In the genomic region with DNA sequence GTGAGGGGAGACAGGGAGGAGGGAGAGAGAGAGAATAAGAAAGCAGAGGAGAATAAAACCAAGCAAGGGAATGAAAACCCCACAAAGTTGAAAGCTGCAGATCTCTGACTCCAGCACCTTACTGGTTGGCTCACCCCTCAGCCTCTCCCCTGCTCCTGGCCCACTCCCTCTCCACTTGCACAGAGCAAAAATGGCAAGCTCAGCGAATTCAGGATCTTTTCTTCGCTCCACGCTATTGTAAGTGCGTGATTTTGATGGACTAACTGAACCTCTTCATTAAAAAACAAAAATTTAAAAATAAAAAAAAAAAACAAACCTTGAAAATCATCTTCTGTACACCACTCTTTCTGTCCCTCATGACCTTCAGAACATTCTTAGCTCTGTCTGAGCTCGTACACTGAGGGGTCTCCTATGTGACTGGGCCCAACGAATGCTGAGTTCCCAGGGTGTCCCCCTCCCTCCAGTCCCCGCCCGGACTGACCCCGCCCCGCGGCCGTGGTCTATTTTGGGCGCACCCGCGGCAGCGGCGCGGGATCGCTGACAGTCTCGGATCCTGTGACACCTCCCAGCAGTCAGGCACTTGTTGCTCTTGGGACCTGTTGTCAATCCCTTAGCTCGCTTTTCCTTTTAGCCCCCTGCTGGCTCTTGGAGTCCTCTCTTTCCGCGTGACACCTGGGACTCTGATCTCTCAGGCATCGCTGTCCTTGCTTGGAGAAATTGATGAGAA, we compare ENCODE assay signal across 8 mouse cellular contexts. TPM values are rescaled to one million over a fixed set of nuclear protein-coding genes. Genes with fewer than 3 reads are reported as not detected.
DNase-seq lines count a peak whose midpoint lies in the region; ATAC-seq and TF ChIP-seq lines count a peak whose summit lies in the region.

A gene (plus strand): TSS at position 543 of the 727 bp plus-strand sequence.

- peak within 1 kb of the TSS; percentile 29; the same call in 1 of the 2 replicates for H3K9ac ChIP-seq in MEL (ENCODE audit: control insufficient read depth, low read depth, low read length, poor library complexity, severe bottlenecking)
- peak within 1 kb of the TSS; percentile 61 for H3K9ac ChIP-seq in stomach, postnatal 0 days (ENCODE audit: low read length)

- DNase-seq in B cell, adult 2 months: peak; percentile 42
- peak; percentile 17 for DNase-seq in MEL (ENCODE audit: low read depth, low spot score)
- DNase-seq in fibroblast of lung, adult 2 months (ENCODE audit: low read depth): peak; percentile 5
- peak; percentile 84 to 88 for DNase-seq in heart, postnatal 10 days
- peak; percentile 67 to 85 for DNase-seq in kidney, postnatal 25 days
- DNase-seq in stomach, postnatal 0 days (ENCODE audit: low spot score): peak; percentile 63
- no peak for DNase-seq in right cerebral cortex, adult 2 months (ENCODE audit: low spot score in 2 of 2)

- no peak for TF ChIP-seq EP300 in MEL (IDR thresholded peaks at IDR 0.05; ENCODE audit: low read depth in 1 of 2, low read length in 2 of 2)
- TF ChIP-seq EP300 in stomach, postnatal 0 days (optimal IDR thresholded peaks at IDR 0.05): no peak

- TF ChIP-seq POLR2A in MEL (IDR thresholded peaks at IDR 0.05; ENCODE audit: control insufficient read depth in 1 of 2, insufficient read depth in 1 of 2, low read depth in 1 of 2, low read length in 2 of 2, poor library complexity in 1 of 2): no peak

- H3K79me2 ChIP-seq in MEL (ENCODE audit: control insufficient read depth, insufficient read depth, low read length, poor library complexity): no peaks in the 10 kb centered on the region

- H3K4me3 ChIP-seq in MEL (ENCODE audit: control insufficient read depth in 1 of 2, insufficient read depth in 1 of 2, low read depth in 2 of 2, low read length in 2 of 2): peak within 1 kb of the TSS; percentile 46 to 62; a peak in 3 of 4 replicates
- peak within 1 kb of the TSS; percentile 52 for H3K4me3 ChIP-seq in stomach, postnatal 0 days (ENCODE audit: low read depth, low read length)

- H3K27ac ChIP-seq in MEL (ENCODE audit: control insufficient read depth, low read depth, low read length): no peak within 1 kb of the TSS
- H3K27ac ChIP-seq in stomach, postnatal 0 days (replicated peaks): 0 out of 2 replicates have a peak within 1 kb of the TSS, but pooled peaks have one; percentile 30

- intact Hi-C loops in heart, postnatal 10 days (cut with DNase I): loop anchor here (2.0 kb wide), 2 partner anchors 19 to 35 kb away; no protein-coding TSS in a partner anchor

- no peak for TF ChIP-seq CTCF in MEL (IDR thresholded peaks at IDR 0.05 in 2 of 3, conservative IDR thresholded peaks at IDR 0.05 in 1 of 3; ENCODE audit: control insufficient read depth in 1 of 3, insufficient read depth in 1 of 3, low read depth in 2 of 3, low read length in 3 of 3, poor library complexity in 1 of 3, severe bottlenecking in 1 of 3)
- peak; percentile 49 for TF ChIP-seq CTCF in stomach, postnatal 0 days (IDR thresholded peaks at IDR 0.05; ENCODE audit: low read depth)

- TF ChIP-seq RAD21 in MEL (IDR thresholded peaks at IDR 0.05; ENCODE audit: low read depth, low read length): no peak

- H3K27me3 ChIP-seq in MEL (ENCODE audit: control insufficient read depth in 1 of 2, insufficient read depth in 2 of 2, low read length in 2 of 2): no peaks in the 10 kb centered on the region
- H3K27me3 ChIP-seq in stomach, postnatal 0 days (ENCODE audit: control insufficient read depth, insufficient read depth, low read length): no peaks in the 10 kb centered on the region

- peak within 1 kb of the TSS; percentile 88 for H3K4me2 ChIP-seq in stomach, postnatal 0 days (replicated peaks; ENCODE audit: low read depth)

- 4% methylated on average over 24 of the region's 24 CpGs for WGBS in stomach, postnatal 0 days

- no peaks in the 10 kb centered on the region for H3K36me3 ChIP-seq in MEL (ENCODE audit: control insufficient read depth in 1 of 2, insufficient read depth in 2 of 2, low read length in 2 of 2)
- no peaks in the 10 kb centered on the region for H3K36me3 ChIP-seq in stomach, postnatal 0 days (ENCODE audit: control insufficient read depth, insufficient read depth, low read length)

- H3K4me1 ChIP-seq in MEL (ENCODE audit: control insufficient read depth in 1 of 2, insufficient read depth in 2 of 2, low read length in 2 of 2): no peaks in the 10 kb centered on the region
- peaks cover 2% of the 10 kb centered on the region; the same call in 1 of the 2 replicates for H3K4me1 ChIP-seq in stomach, postnatal 0 days (replicated peaks; ENCODE audit: control insufficient read depth, insufficient read depth)

- peak; percentile 75 for ATAC-seq in megakaryocyte, adult 5-6 weeks (ENCODE audit: poor library complexity, severe bottlenecking)
- ATAC-seq in stomach, postnatal 0 days (ENCODE audit: low FRiP score, low TSS enrichment): peak; percentile 36; the same call in 1 of the 2 replicates

- H3K9me3 ChIP-seq in MEL (replicated peaks; ENCODE audit: insufficient read depth, low read length): no peaks in the 10 kb centered on the region
- no peaks in the 10 kb centered on the region for H3K9me3 ChIP-seq in stomach, postnatal 0 days (ENCODE audit: control insufficient read depth, low read length)

TF ChIP-seq in MEL, 35 proteins besides CTCF, POLR2A, EP300 and RAD21:
- TF ChIP-seq GATA1 (IDR thresholded peaks at IDR 0.05; ENCODE audit: low read depth, low read length) (no peak), JUND (IDR thresholded peaks at IDR 0.05; ENCODE audit: low read depth, low read length) (no peak), ZMIZ1 (IDR thresholded peaks at IDR 0.05; ENCODE audit: low read depth, low read length) (no peak), ELF1 (IDR thresholded peaks at IDR 0.05; ENCODE audit: low read depth, low read length) (no peak), ZNF384 (IDR thresholded peaks at IDR 0.05; ENCODE audit: low read depth, low read length) (no peak), USF1 (IDR thresholded peaks at IDR 0.05; ENCODE audit: low read depth, low read length) (no peak)
TF ChIP-seq in MEL: peak in this region for 0.

RNA-seq across cellular contexts. Expression of the gene that starts here (rescaled TPM):
- not detected in 2 replicates for total RNA-seq in MEL (2012; rRNA removed)
- not detected for polyA plus RNA-seq in MEL (2012; ENCODE audit: insufficient read depth in 1 of 2, insufficient read length in 2 of 2, low read depth in 1 of 2, low replicate concordance in 2 of 2, missing spikeins in 1 of 2)
- total RNA-seq in heart, postnatal 10 days (2021): 100 to 1,000 TPM; 101 to 104 TPM
- 0.09 and 0.14 TPM in 2 replicates for total RNA-seq in megakaryocyte, adult 5-6 weeks (2015)
- total RNA-seq in megakaryocyte, adult 5-6 weeks (2017): 0.04 and 0.15 TPM in 2 replicates
- polyA plus RNA-seq in stomach, postnatal 0 days (2015; fragmentation: Nextera tagmentation; extraction: Ambion mirVana): 3.7 and 4.8 TPM in 2 replicates

Comparison
In these comparisons a context has a peak if more than half of its experiments do, and no peak if none do; other contexts are left out.
1. RNA of the gene that starts here (total RNA-seq): 101 to 104 TPM in heart, postnatal 10 days; 0.04 to 0.15 TPM in megakaryocyte, adult 5-6 weeks and not detected in MEL; every median in the first group is over 10 times any median in the second.
2. Peak in DNase-seq, H3K4me3 ChIP-seq and H3K9ac ChIP-seq in MEL; RNA of the gene not detected or under 1 TPM.
3. Peak in ATAC-seq in megakaryocyte, adult 5-6 weeks; RNA of the gene not detected or under 1 TPM.
4. DNase-seq: peak in B cell, adult 2 months (2 of 2), fibroblast of lung, adult 2 months (single experiment), heart, postnatal 10 days (2 of 2), kidney, postnatal 25 days (2 of 2) and stomach, postnatal 0 days (single experiment); none in right cerebral cortex, adult 2 months (0 of 2).